Mouse (Mus musculus): Measurements from ENCODE around the gene Prss21.

DNA sequence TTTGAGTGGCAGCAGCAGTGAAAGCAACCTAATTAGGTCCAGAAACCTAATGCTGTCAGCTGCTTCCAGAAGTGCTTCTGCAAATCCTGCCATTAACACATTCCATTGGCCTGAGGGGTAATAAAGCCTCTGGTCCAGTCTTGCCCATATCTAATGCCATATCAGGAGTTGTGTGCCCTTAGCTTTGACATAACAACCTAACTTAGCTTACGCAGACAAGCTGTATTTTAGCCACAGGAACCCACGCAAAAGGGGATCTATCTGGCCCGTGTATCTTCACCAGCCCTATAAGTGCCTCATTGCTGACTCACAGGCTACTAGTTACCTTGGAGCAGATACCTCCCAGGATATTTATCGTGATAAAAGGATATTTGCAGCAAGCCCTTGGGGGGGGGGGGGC, 42.3 kb upstream of the Prss21 start:
- no peak for TF ChIP-seq CTCF (conservative IDR thresholded peaks at IDR 0.05; ENCODE audit: low read length)
- TF ChIP-seq POU5F1 (IDR thresholded peaks at IDR 0.05; ENCODE audit: borderline replicate concordance, low read length), result no peak

Data from E14TG2a.4 (cell line).